Mouse (Mus musculus) central nervous system, embryonic 14 days (tissue): ENCODE data around the gene Ythdc1. TPM values are rescaled to one million over a fixed set of nuclear protein-coding genes. Genes with fewer than 3 reads are reported as not detected.

Source experiments
- polyA plus RNA-seq: library from polyadenylated mRNA; depleted of rRNA; stranded (reverse); fragments of >200 nt; gene quantifications from 2 replicates; pipeline ENCODE4 v1.2.3, GENCODE M21; 2012; rRNA removed

Gene Ythdc1
- polyA plus RNA-seq, result 79.0 and 83.5 TPM in 2 replicates

DNA sequence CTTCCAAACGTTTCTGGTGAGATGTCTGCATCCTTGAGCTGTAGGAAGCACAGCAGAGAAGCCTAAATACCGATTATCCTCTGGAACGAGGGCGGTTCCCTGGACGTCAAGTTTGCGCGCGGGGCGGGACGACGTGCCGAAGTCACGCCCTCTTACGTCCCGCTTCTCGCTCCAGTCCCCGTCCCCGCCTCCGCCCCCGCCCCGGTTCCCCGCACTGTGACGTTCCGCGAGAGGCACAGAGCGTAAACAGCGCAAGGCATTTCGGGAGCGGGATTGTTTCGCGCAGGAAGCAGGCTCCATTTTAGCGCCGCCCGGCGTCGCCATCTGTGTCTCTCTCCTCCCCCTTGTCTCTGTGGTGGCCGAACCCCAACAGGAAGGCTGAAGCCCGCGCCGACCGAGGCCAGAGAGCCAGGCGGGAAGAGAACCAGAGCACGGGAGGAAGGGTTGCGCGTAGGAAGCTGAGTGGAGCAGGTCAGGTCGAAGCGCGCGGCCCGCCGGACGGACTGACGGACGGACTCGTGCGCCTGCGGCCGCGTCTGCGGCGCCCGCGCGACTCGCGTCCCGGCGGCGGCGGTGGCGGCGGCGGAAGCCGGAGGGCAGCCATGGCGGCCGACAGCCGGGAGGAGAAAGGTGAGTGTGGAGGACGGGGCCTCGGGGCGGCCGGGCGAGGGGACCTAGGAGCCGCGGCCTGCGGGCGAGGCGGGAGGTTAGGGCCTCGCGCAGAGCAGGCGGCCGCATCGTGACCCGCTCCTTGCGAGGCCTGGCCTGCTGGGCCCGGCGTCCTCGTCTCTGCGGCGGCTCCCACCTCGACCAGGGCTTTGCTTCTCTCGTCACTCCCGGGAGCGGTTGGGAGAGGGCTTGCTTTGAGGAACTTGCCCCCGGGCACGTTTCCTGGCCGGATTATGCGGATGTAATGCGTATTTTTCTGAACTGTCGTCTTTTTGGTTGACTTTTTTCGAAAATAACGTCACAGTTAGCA is at the start of gene Ythdc1:
Ythdc1 (plus strand) TSS at position 260 of the 979 bp plus-strand sequence.

Other genes with a start within 250 kb of the Ythdc1 start
- not detected in 2 replicates for gene Tmprss11f, start 171.8 kb upstream of the Ythdc1 start, polyA plus RNA-seq
- 0.08 TPM in 1 of 2 replicates, not detected in the other for gene Tmprss11b, start 127.9 kb upstream of the Ythdc1 start, polyA plus RNA-seq
- not detected in 2 replicates for gene Tmprss11e, start 58.4 kb upstream of the Ythdc1 start, polyA plus RNA-seq
- gene Ugt2b34, start 102.7 kb downstream of the Ythdc1 start, polyA plus RNA-seq, result not detected in 2 replicates
- gene Ugt2b1, start 122.3 kb downstream of the Ythdc1 start, polyA plus RNA-seq, result not detected in 2 replicates
- gene Ugt2b35, start 196.6 kb downstream of the Ythdc1 start, polyA plus RNA-seq, result not detected in 2 replicates